Mouse (Mus musculus) kidney, postnatal 0 days (tissue): ENCODE data around the gene Wnt11. TPM values are rescaled to one million over a fixed set of nuclear protein-coding genes. Genes with fewer than 3 reads are reported as not detected.

ENCODE experiments used
- ATAC-seq: fragments of 200-750 bp; cut with Nextera tagmentation; replicated peaks from 2 replicates; pipeline ENCODE4 v1.8.0; 2017; ENCODE audit warnings: low read depth, moderate number of reproducible peaks, moderate TSS enrichment, moderate library complexity; ENCODE audit not compliant: low FRiP score
- DNase-seq: peaks from one replicate; pipeline ENCODE4 v3.0.0-alpha.2; 2016; ENCODE audit warnings: low spot score
- H3K27ac ChIP-seq: fragments of 300-500 bp; sonication (generic); 2 replicates; pipeline ENCODE4 v1.5.1; 2014; ENCODE audit warnings: mild to moderate bottlenecking
- H3K27me3 ChIP-seq: fragments of 300-500 bp; sonication (generic); 2 replicates; pipeline ENCODE4 v1.6.1; 2014; ENCODE audit warnings: low read length, mixed read lengths; ENCODE audit not compliant: insufficient read depth
- H3K36me3 ChIP-seq: fragments of 300-500 bp; sonication (generic); 2 replicates; pipeline ENCODE4 v1.6.1; 2014; ENCODE audit warnings: low read length, mixed read lengths; ENCODE audit not compliant: insufficient read depth
- H3K4me1 ChIP-seq: fragments of 300-500 bp; sonication (generic); replicated peaks from 2 replicates; pipeline ENCODE4 v1.6.1; 2014; ENCODE audit warnings: antibody characterized with exemption, low read length, mixed read lengths; ENCODE audit not compliant: insufficient read depth
- H3K4me2 ChIP-seq: fragments of 300-500 bp; sonication (generic); 2 replicates; pipeline ENCODE4 v1.6.1; 2014; ENCODE audit warnings: mild to moderate bottlenecking, low read length, moderate library complexity, mixed read lengths
- H3K4me3 ChIP-seq: fragments of 300-500 bp; sonication (generic); replicated peaks from 2 replicates; pipeline ENCODE4 v1.5.1; 2014; ENCODE audit warnings: low read depth, low read length
- H3K9ac ChIP-seq: fragments of 300-500 bp; sonication (generic); 2 replicates; pipeline ENCODE4 v1.6.1; 2014; ENCODE audit warnings: low read depth, low read length
- H3K9me3 ChIP-seq: fragments of 300-500 bp; sonication (generic); replicated peaks from 2 replicates; pipeline ENCODE4 v1.6.1; 2016; ENCODE audit warnings: low read length, inconsistent platforms, mixed read lengths
- CTCF ChIP-seq: IDR thresholded peaks from 2 replicates; pipeline ENCODE4 v1.5.1; 2016; ENCODE audit warnings: antibody characterized with exemption, low read depth, mild to moderate bottlenecking, moderate library complexity
- WGBS: fragments of 180-500 bp; shearing (Covaris S2); extraction: QIAGEN DNeasy Blood & Tissue Kit; methylation state at CpG from one replicate; pipeline ENCODE4 v1.1.7; 2014; 5-methylcytosine and 5-hydroxymethylcytosine counted together
- polyA plus RNA-seq: library from polyadenylated mRNA; unstranded; fragments of >200 nt; fragmentation: Nextera tagmentation; extraction: Ambion mirVana; gene quantifications from 2 replicates; pipeline ENCODE4 v1.2.1, GENCODE M21; 2015

Gene Wnt11
- polyA plus RNA-seq, 1 experiment from 2014 or later, result 46.9 TPM

DNA sequence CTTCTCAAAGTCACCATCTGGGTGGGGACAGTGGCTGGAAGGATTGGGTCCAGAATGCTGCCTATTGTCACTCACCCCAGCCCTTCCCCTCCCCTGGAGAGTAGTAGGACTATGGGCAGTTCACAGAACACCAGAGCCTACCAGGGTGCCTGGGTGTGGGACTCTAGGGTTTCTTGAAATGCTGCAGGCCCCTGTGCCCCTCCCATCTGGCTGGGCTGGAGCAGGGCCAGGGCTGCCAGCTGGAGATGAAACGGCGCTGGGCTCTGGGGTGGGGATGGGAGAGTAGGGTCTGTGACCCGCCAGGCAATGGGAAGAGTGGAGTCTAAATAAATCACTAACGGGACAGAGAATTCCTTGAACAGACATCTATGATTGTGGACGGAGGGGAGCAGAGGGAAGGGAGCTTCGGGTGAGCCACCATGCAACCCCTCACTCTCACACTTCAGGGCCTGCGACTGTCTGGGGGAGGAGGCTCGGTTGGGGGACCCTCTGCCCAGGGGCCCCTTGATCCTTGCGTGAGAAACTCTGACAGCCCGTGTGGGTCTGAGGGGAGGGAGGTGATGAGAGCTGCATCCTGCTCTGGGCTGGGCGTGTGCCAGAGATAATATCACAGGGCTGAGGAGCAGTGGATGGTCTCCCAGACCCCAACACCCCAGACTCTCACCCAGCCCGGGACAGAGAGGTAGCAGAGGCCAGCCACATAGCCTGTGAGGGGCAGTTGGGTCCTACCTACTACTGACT, 32.3 kb downstream of the Wnt11 start:
- H3K4me2 ChIP-seq, result no peak overlapping the region

DNA sequence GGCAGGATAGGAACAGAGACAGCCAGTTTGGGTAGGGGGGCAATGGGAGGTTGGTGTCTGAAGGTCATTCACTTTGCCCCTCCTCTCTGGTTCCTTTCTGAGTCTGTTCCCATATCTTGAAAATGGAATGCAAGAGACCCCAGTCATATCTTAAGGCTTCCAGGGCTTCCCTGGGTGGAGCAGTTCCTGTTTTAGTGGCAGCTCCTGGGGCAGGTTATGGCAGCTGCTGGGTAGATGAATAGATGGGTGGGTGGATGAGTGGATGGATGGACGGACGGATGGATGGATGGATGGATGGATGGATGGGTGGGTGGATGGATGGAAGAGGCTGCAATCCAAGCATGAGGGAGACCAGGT, 32.9 kb downstream of the Wnt11 start:
- WGBS, result 84% methylated on average over 2 of the region's 2 CpGs
- ATAC-seq, result no peak
- H3K27ac ChIP-seq, result no peak overlapping the region
- no peaks in the 10 kb centered on the region for H3K36me3 ChIP-seq
- H3K4me2 ChIP-seq, result no peak overlapping the region
- no peak overlapping the region for H3K4me3 ChIP-seq
- no peaks in the 10 kb centered on the region for H3K9me3 ChIP-seq
- no peak for TF ChIP-seq CTCF
- H3K27me3 ChIP-seq, result no peaks in the 10 kb centered on the region
- H3K4me1 ChIP-seq, result peaks cover 9% of the 10 kb centered on the region; the same call in 1 of the 2 replicates
- H3K9ac ChIP-seq, result no peak overlapping the region
- DNase-seq, result no peak

More for the DNA sequence above, 32.3 kb downstream of the Wnt11 start:
- Histone ChIP-seq H3K36me3 (no peaks in the 10 kb centered on the region), H3K4me1 (peaks cover 9% of the 10 kb centered on the region; the same call in 1 of the 2 replicates), H3K9me3 (no peaks in the 10 kb centered on the region), H3K27ac (no peak overlapping the region), H3K4me3 (no peak overlapping the region), H3K9ac (peak overlapping the region; percentile 27; the same call in 1 of the 2 replicates), H3K27me3 (no peaks in the 10 kb centered on the region)
- DNase-seq (peak; percentile 58), ATAC-seq (0 out of 2 replicates have a peak, but pooled peaks have one; percentile 25)
- no peak for TF ChIP-seq CTCF
- 15% methylated on average over 12 of the region's 12 CpGs for WGBS

DNA sequence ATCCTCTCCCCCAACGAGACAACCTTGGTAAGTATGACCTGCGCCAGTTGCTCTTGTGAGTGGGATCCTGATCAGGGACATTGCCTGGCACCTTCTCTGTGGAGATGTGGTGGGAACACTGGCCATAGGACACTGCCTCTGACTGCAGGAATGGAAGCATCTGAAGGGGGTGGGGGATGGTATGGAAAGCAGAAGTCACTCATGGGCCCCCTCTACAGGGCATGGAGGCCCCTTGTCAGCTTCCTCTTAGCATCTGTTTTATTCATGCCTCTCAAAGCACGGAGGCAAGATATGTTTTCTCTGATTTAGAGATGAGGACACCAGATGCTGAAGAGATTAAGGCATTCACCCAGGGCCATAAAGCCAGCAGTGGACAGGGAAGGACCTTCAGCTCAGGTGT, 34.2 kb downstream of the Wnt11 start:
- H3K4me1 ChIP-seq, result peaks cover 9% of the 10 kb centered on the region; the same call in 1 of the 2 replicates
- ATAC-seq, result no peak

DNA sequence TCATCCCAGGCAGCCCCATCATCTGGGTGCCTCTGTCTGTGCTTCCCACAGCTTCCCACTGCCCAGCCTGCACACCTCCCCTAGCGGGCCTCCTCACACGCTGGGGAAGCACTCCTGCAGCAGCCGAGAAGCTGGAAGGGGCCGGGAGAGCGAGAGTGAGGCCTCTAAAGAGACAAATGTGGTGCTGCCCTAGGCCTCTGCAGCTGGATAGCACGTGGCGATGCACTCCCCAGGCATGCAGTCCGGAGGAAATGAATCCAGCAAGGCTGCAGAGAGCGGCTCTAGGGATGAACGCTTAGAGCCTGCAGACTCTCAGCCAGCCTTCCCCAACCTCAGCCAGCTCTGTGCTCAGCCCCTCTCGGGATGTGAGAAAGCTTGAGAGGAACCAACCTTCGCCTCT, 35.9 kb downstream of the Wnt11 start:
- Histone ChIP-seq H3K27ac (no peak overlapping the region), H3K4me2 (no peak overlapping the region), H3K4me3 (no peak overlapping the region), H3K9me3 (no peaks in the 10 kb centered on the region), H3K27me3 (no peaks in the 10 kb centered on the region), H3K4me1 (peaks cover 9% of the 10 kb centered on the region), H3K36me3 (no peaks in the 10 kb centered on the region), H3K9ac (no peak overlapping the region)
- DNase-seq, result no peak
- 26% methylated on average over 12 of the region's 12 CpGs for WGBS
- ATAC-seq, result no peak
- no peak for TF ChIP-seq CTCF

More for the DNA sequence above, 34.2 kb downstream of the Wnt11 start:
- no peak overlapping the region for H3K4me2 ChIP-seq
- no peak overlapping the region for H3K4me3 ChIP-seq
- no peaks in the 10 kb centered on the region for H3K27me3 ChIP-seq
- H3K27ac ChIP-seq, result no peak overlapping the region
- H3K9me3 ChIP-seq, result no peaks in the 10 kb centered on the region
- WGBS, result 68% methylated on average over 3 of the region's 3 CpGs
- no peak overlapping the region for H3K9ac ChIP-seq
- DNase-seq, result no peak
- no peaks in the 10 kb centered on the region for H3K36me3 ChIP-seq
- TF ChIP-seq CTCF, result peak; percentile 39

DNA sequence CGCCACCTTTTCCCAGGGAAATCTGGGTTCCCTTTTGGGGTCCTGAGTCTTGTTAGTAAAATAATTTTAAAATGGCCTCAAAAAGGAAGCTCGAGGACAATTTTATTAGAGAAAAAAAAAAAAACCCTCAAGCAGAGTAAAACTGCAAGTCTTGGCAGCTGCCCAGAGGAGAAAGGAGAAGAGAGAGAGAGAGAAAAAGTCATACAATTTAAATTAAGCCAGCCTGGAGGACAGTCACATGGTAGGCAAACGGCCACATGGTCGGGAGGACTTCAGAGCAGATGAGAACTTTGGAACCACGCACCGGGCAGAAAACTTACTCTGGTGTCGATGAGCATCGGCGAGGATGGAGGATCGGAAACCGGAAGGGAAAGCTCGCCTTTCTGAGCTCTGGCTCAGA, 37.0 kb downstream of the Wnt11 start:
- Histone ChIP-seq H3K4me1 (peaks cover 9% of the 10 kb centered on the region), H3K36me3 (no peaks in the 10 kb centered on the region)

DNA sequence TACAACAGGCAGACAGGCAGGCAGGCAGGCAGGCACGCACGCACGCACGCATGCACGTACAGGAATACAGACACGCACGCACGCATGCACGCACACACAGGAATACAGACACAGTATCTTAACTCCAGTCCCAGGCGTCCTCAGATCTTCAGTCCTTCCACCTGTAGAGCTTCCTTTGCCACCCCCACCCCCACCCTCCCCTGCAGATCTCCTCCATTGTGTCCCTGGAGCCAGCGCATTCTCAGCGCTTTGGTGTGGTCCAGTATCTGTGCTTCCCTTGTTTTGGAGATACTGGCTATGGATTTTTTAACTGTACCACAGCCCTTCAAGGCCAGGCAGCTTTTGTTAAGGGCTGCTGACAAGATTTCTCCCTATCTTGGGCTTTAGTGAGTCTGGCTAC, 38.4 kb downstream of the Wnt11 start:
- Histone ChIP-seq H3K36me3 (no peaks in the 10 kb centered on the region), H3K9me3 (no peaks in the 10 kb centered on the region), H3K4me2 (no peak overlapping the region), H3K27ac (no peak overlapping the region), H3K4me1 (no peaks in the 10 kb centered on the region; the same call in 1 of the 2 replicates), H3K27me3 (no peaks in the 10 kb centered on the region), H3K9ac (no peak overlapping the region), H3K4me3 (no peak overlapping the region)
- no peak for TF ChIP-seq CTCF
- ATAC-seq (no peak), DNase-seq (no peak)
- WGBS, result 91% methylated on average over 12 of the region's 12 CpGs

More for the DNA sequence above, 37.0 kb downstream of the Wnt11 start:
- no peaks in the 10 kb centered on the region for H3K9me3 ChIP-seq
- no peak overlapping the region for H3K4me2 ChIP-seq
- ATAC-seq, result no peak
- DNase-seq, result no peak
- 69% methylated on average over 12 of the region's 12 CpGs for WGBS
- no peaks in the 10 kb centered on the region for H3K27me3 ChIP-seq
- no peak for TF ChIP-seq CTCF
- no peak overlapping the region for H3K9ac ChIP-seq
- no peak overlapping the region for H3K27ac ChIP-seq
- no peak overlapping the region for H3K4me3 ChIP-seq
